Mouse (Mus musculus): ENCODE measurements at regions not wholly inside any gene's neighbourhood (a gene's known extent, or its start where the extent isn't known, plus 50 kb on each side); places are given as distances from the start of the nearest gene placed in this dataset.

Small RNAs in the stretch of these regions (microRNA-seq; reads per million reads assigned to microRNA genes)
- 0 reads per million in 2 experiments for gene Gm22566
